Mouse (Mus musculus) lung, embryonic 15.5 days (tissue): ENCODE results near the gene Pawr. TPM values are rescaled to one million over a fixed set of nuclear protein-coding genes. Genes with fewer than 3 reads are reported as not detected.

Experiments
- microRNA-seq: library from miRNA; unstranded; fragments of <30 nt; microRNA quantifications from one replicate; pipeline ENCODE4, GENCODE M21; 2016
- polyA plus RNA-seq: library from polyadenylated mRNA; unstranded; fragments of >200 nt; fragmentation: Nextera tagmentation; extraction: Ambion mirVana; gene quantifications from 2 replicates; pipeline ENCODE4 v1.2.1, GENCODE M21; 2015

Pawr gene
- polyA plus RNA-seq, 1 experiment from 2014 or later, result 20.8 TPM

Small RNA genes within 50 kb of the gene (microRNA-seq; reads per million reads assigned to microRNA genes)
- not detected for gene Gm25591

Other genes with a start within 250 kb of the Pawr start
- gene Ppp1r12a, start 169.9 kb upstream of the Pawr start, polyA plus RNA-seq, result 97.5 and 104 TPM in 2 replicates